Mouse (Mus musculus) forebrain, embryonic 15.5 days (tissue): ENCODE results near the gene Adck1. TPM values are rescaled to one million over a fixed set of nuclear protein-coding genes. Genes with fewer than 3 reads are reported as not detected.

Experiments
- polyA plus RNA-seq: library from polyadenylated mRNA; unstranded; fragments of >200 nt; fragmentation: Nextera tagmentation; extraction: Ambion mirVana; gene quantifications from 2 replicates; pipeline ENCODE4 v1.2.1, GENCODE M21; 2015

Gene Adck1
- polyA plus RNA-seq, 1 experiment from 2014 or later: 35.1 TPM

Other genes with a start within 250 kb of the Adck1 start
- gene Gm10436, start 178.4 kb upstream of the Adck1 start, polyA plus RNA-seq: not detected in 2 replicates
- not detected in 2 replicates for gene Gm8332, start 110.5 kb upstream of the Adck1 start, polyA plus RNA-seq
- gene Gm5662, start 86.1 kb upstream of the Adck1 start, polyA plus RNA-seq: not detected in 2 replicates
- gene Gm5039, start 36.5 kb upstream of the Adck1 start, polyA plus RNA-seq: not detected in 2 replicates